Mouse (Mus musculus) limb, embryonic 11.5 days (tissue): ENCODE measurements at regions not wholly inside any gene's neighbourhood (a gene's known extent, or its start where the extent isn't known, plus 50 kb on each side); places are given as distances from the start of the nearest gene placed in this dataset.
"Not testable (repeated sequence)": the region's sequence is repeated elsewhere in the genome, so short reads cannot be mapped to it uniquely, and the experiment has no call there.

Source experiments
- ATAC-seq: fragments of 200-750 bp; cut with Nextera tagmentation; 2 replicates; pipeline ENCODE4 v1.8.0; 2017; ENCODE audit warnings: low read depth; ENCODE audit not compliant: insufficient number of reproducible peaks, low FRiP score, low TSS enrichment
- DNase-seq: peaks from one replicate; pipeline ENCODE4 v3.0.0-alpha.2; 2015; ENCODE audit warnings: low spot score
- H3K27ac ChIP-seq: fragments of 300-500 bp; sonication (generic); replicated peaks from 2 replicates; pipeline ENCODE4 v1.5.1; 2014; ENCODE audit warnings: low read depth, mild to moderate bottlenecking, low read length
- H3K27me3 ChIP-seq: fragments of 300-500 bp; sonication (generic); 2 replicates; pipeline ENCODE4 v1.6.1; 2014; ENCODE audit warnings: mild to moderate bottlenecking, low read length, mixed read lengths; ENCODE audit not compliant: control insufficient read depth, insufficient read depth
- H3K36me3 ChIP-seq: fragments of 300-500 bp; sonication (generic); 2 replicates; pipeline ENCODE4 v1.6.1; 2014; ENCODE audit warnings: mild to moderate bottlenecking, low read length, moderate library complexity, mixed read lengths; ENCODE audit not compliant: control insufficient read depth, insufficient read depth
- H3K4me1 ChIP-seq: fragments of 300-500 bp; sonication (generic); 2 replicates; pipeline ENCODE4 v1.6.1; 2014; ENCODE audit warnings: low read length, mixed read lengths; ENCODE audit not compliant: control insufficient read depth, insufficient read depth
- H3K4me2 ChIP-seq: fragments of 300-500 bp; sonication (generic); 2 replicates; pipeline ENCODE4 v1.6.1; 2014; ENCODE audit warnings: low read depth, mild to moderate bottlenecking, moderate library complexity; ENCODE audit not compliant: severe bottlenecking
- H3K4me3 ChIP-seq: fragments of 300-500 bp; sonication (generic); 2 replicates; pipeline ENCODE4 v1.5.1; 2014; ENCODE audit warnings: low read depth, low read length
- H3K9ac ChIP-seq: fragments of 300-500 bp; sonication (generic); 2 replicates; pipeline ENCODE4 v1.6.1; 2014; ENCODE audit warnings: mild to moderate bottlenecking, low read length
- H3K9me3 ChIP-seq: fragments of 300-500 bp; sonication (generic); 2 replicates; pipeline ENCODE4 v1.6.1; 2016; ENCODE audit warnings: low read length; ENCODE audit not compliant: control insufficient read depth
- WGBS: fragments of 180-500 bp; shearing (Covaris S2); extraction: QIAGEN DNeasy Blood & Tissue Kit; methylation state at CpG from one replicate; pipeline ENCODE4 v1.1.7; 2014; 5-methylcytosine and 5-hydroxymethylcytosine counted together

GRCm38 (mm10) chr1:65847005-65847404 lies 79.3 kb upstream of the Crygf start:
- 74% methylated on average over 2 of the region's 2 CpGs for WGBS

GRCm38 (mm10) chr1:65873691-65874090 lies 52.6 kb upstream of the Crygf start:
- H3K9me3 ChIP-seq, H3K27ac ChIP-seq, H3K4me1 ChIP-seq, H3K4me2 ChIP-seq, H3K27me3 ChIP-seq, H3K36me3 ChIP-seq, H3K4me3 ChIP-seq, H3K9ac ChIP-seq, ATAC-seq, DNase-seq: not testable (repeated sequence)
- WGBS: 68% methylated on average over 2 of the region's 2 CpGs

More at GRCm38 (mm10) chr1:65847005-65847404, 79.3 kb upstream of the Crygf start:
- Histone ChIP-seq H3K27me3 (no peaks in the 10 kb centered on the region), H3K9ac (no peak overlapping the region), H3K4me3 (no peak overlapping the region), H3K27ac (no peak overlapping the region), H3K4me1 (no peaks in the 10 kb centered on the region), H3K4me2 (no peak overlapping the region), H3K36me3 (no peaks in the 10 kb centered on the region), H3K9me3 (no peaks in the 10 kb centered on the region)
- ATAC-seq (no peak), DNase-seq (no peak)
